ENCODE assay signal across 8 mouse cellular contexts in the genomic region with DNA sequence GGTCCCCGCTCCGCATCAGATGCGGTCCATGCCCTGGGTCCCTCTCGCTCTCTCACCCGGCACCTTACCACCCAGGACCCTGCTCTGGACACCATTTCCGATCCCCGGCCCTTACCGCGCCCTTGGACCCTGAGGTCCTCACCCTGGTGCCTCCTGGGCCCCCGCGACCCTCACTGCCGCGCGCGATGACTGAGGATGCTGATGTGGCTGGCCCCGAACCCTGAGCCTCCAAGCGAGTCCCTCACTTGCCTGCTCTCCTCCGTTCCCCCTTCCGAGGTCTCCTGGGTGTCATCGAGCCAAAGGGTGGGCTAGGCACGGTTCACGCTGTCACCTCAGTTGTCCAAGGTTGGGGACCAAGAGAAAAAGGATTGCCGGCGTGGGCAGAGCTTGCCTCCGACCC. TPM values are rescaled to one million over a fixed set of nuclear protein-coding genes. Genes with fewer than 3 reads are reported as not detected.
DNase-seq lines count a peak whose midpoint lies in the region; ATAC-seq and TF ChIP-seq lines count a peak whose summit lies in the region.

No protein-coding gene starts in this region.

- WGBS in thymus, adult 2 months: 48% methylated on average over 25 of the region's 25 CpGs
- 29% methylated on average over 25 of the region's 25 CpGs for WGBS in liver, embryonic 11.5 days
- 30% methylated on average over 25 of the region's 25 CpGs for WGBS in stomach, postnatal 0 days

- H3K4me2 ChIP-seq in liver, embryonic 11.5 days: peak overlapping the region; percentile 87
- peak overlapping the region; percentile 80 for H3K4me2 ChIP-seq in stomach, postnatal 0 days (replicated peaks; ENCODE audit: low read depth)

- intact Hi-C loops in heart, postnatal 14 days (cut with DNase I): no loop called here

- no peaks in the 10 kb centered on the region for H3K36me3 ChIP-seq in thymus, adult 2 months (ENCODE audit: control insufficient read depth, insufficient read depth, low read length)
- no peaks in the 10 kb centered on the region for H3K36me3 ChIP-seq in liver, embryonic 11.5 days (ENCODE audit: control insufficient read depth, insufficient read depth, low read length)
- H3K36me3 ChIP-seq in stomach, postnatal 0 days (ENCODE audit: control insufficient read depth, insufficient read depth, low read length): no peaks in the 10 kb centered on the region

- peaks cover 8% of the 10 kb centered on the region; the same call in 1 of the 2 replicates for H3K27me3 ChIP-seq in thymus, adult 2 months (ENCODE audit: control insufficient read depth, insufficient read depth, low read length)
- peaks cover 23% of the 10 kb centered on the region for H3K27me3 ChIP-seq in liver, embryonic 11.5 days (replicated peaks; ENCODE audit: control insufficient read depth, insufficient read depth, low read length)
- H3K27me3 ChIP-seq in stomach, postnatal 0 days (ENCODE audit: control insufficient read depth, insufficient read depth, low read length): 0 out of 2 replicates have a peak, but pooled peaks cover 2% of the 10 kb centered on the region

- H3K9me3 ChIP-seq in liver, embryonic 11.5 days (ENCODE audit: control insufficient read depth, low read length): no peaks in the 10 kb centered on the region
- H3K9me3 ChIP-seq in stomach, postnatal 0 days (ENCODE audit: control insufficient read depth, low read length): no peaks in the 10 kb centered on the region

- no peak for TF ChIP-seq CTCF in thymus, adult 2 months (IDR thresholded peaks at IDR 0.05; ENCODE audit: borderline replicate concordance, control insufficient read depth, extremely low read depth, insufficient read depth, low read length, poor library complexity)
- no peak for TF ChIP-seq CTCF in stomach, postnatal 0 days (IDR thresholded peaks at IDR 0.05; ENCODE audit: low read depth)

- no peak for TF ChIP-seq EP300 in stomach, postnatal 0 days (optimal IDR thresholded peaks at IDR 0.05)

- peak overlapping the region; percentile 65 for H3K4me3 ChIP-seq in thymus, adult 2 months (ENCODE audit: control insufficient read depth, insufficient read depth, low read length)
- peak overlapping the region; percentile 62 for H3K4me3 ChIP-seq in liver, embryonic 11.5 days (ENCODE audit: low read depth, low read length)
- H3K4me3 ChIP-seq in stomach, postnatal 0 days (ENCODE audit: low read depth, low read length): peak overlapping the region; percentile 64

- peaks cover 6% of the 10 kb centered on the region; the same call in 1 of the 2 replicates for H3K4me1 ChIP-seq in thymus, adult 2 months (replicated peaks; ENCODE audit: control insufficient read depth, insufficient read depth, low read length)
- peaks cover 6% of the 10 kb centered on the region; the same call in 1 of the 2 replicates for H3K4me1 ChIP-seq in liver, embryonic 11.5 days (replicated peaks; ENCODE audit: control insufficient read depth, insufficient read depth, low read length)
- H3K4me1 ChIP-seq in stomach, postnatal 0 days (replicated peaks; ENCODE audit: control insufficient read depth, insufficient read depth): no peaks in the 10 kb centered on the region

- 0 out of 2 replicates have a peak, but pooled peaks have one; percentile 4 for TF ChIP-seq POLR2A in thymus, adult 2 months (IDR thresholded peaks at IDR 0.05; ENCODE audit: control insufficient read depth, extremely low read depth, insufficient read depth, low read length, poor library complexity)

- no peak overlapping the region for H3K27ac ChIP-seq in thymus, adult 2 months (ENCODE audit: control insufficient read depth, insufficient read depth, low read length)
- H3K27ac ChIP-seq in liver, embryonic 11.5 days (ENCODE audit: low read depth, low read length): no peak overlapping the region
- H3K27ac ChIP-seq in stomach, postnatal 0 days (replicated peaks): 0 out of 2 replicates have a peak overlapping the region, but pooled peaks have one; percentile 24

- DNase-seq in heart, adult 11 months: peak; percentile 95
- DNase-seq in heart, postnatal 14 days: no peak
- DNase-seq in thymus, adult 2 months: no peak
- no peak for DNase-seq in thymus, postnatal 4 days
- no peak for DNase-seq in liver, embryonic 11.5 days (ENCODE audit: low spot score)
- no peak for DNase-seq in stomach, postnatal 0 days (ENCODE audit: low spot score)
- DNase-seq in cerebellum, adult 18-20 months: no peak
- DNase-seq in thymus, postnatal 10 days (ENCODE audit: low spot score in 2 of 2): no peak

- no peak for ATAC-seq in liver, embryonic 11.5 days (replicated peaks; ENCODE audit: low FRiP score)
- 0 out of 2 replicates have a peak, but pooled peaks have one; percentile 2 for ATAC-seq in stomach, postnatal 0 days (ENCODE audit: low FRiP score, low TSS enrichment)

- H3K9ac ChIP-seq in liver, embryonic 11.5 days (ENCODE audit: low read depth, low read length): peak overlapping the region; percentile 36
- peak overlapping the region; percentile 69 for H3K9ac ChIP-seq in stomach, postnatal 0 days (ENCODE audit: low read length)

RNA-seq across cellular contexts. Expression of gene Adap2, which starts 0.6 kb away (rescaled TPM):
- total RNA-seq in heart, postnatal 14 days (2021): 10 to 100 TPM; 16.9 to 17.6 TPM
- 4.5 and 5.1 TPM in 2 replicates for polyA plus RNA-seq in thymus, adult 2 months (2012; rRNA removed)
- 2.6 and 2.7 TPM in 2 replicates for polyA plus RNA-seq in liver, embryonic 11.5 days (2014; fragmentation: Nextera tagmentation; extraction: Ambion mirVana)
- 3.6 and 5.4 TPM in 2 replicates for polyA plus RNA-seq in stomach, postnatal 0 days (2015; fragmentation: Nextera tagmentation; extraction: Ambion mirVana)

RNA-seq across cellular contexts. Expression of gene Tefm, which starts 12.5 kb away (rescaled TPM):
- total RNA-seq in heart, postnatal 14 days (2021): 10 to 100 TPM; 24.4 to 24.8 TPM
- polyA plus RNA-seq in thymus, adult 2 months (2012; rRNA removed): 5.1 and 6.8 TPM in 2 replicates
- polyA plus RNA-seq in liver, embryonic 11.5 days (2014; fragmentation: Nextera tagmentation; extraction: Ambion mirVana): 31.9 and 35.2 TPM in 2 replicates
- polyA plus RNA-seq in stomach, postnatal 0 days (2015; fragmentation: Nextera tagmentation; extraction: Ambion mirVana): 18.6 and 20.5 TPM in 2 replicates

RNA-seq across cellular contexts. Expression of gene Rnf135, which starts 29.1 kb away (rescaled TPM):
- 1 to 10 TPM; 7.1 to 7.4 TPM for total RNA-seq in heart, postnatal 14 days (2021)
- 4.3 and 4.9 TPM in 2 replicates for polyA plus RNA-seq in thymus, adult 2 months (2012; rRNA removed)
- 5.7 and 5.9 TPM in 2 replicates for polyA plus RNA-seq in liver, embryonic 11.5 days (2014; fragmentation: Nextera tagmentation; extraction: Ambion mirVana)
- 7.5 and 8.8 TPM in 2 replicates for polyA plus RNA-seq in stomach, postnatal 0 days (2015; fragmentation: Nextera tagmentation; extraction: Ambion mirVana)

RNA-seq across cellular contexts. Expression of gene Rhot1, which starts 54.3 kb away (rescaled TPM):
- total RNA-seq in heart, postnatal 14 days (2021): 10 to 100 TPM; 61.8 to 65.3 TPM
- polyA plus RNA-seq in thymus, adult 2 months (2012; rRNA removed): 11.7 and 13.7 TPM in 2 replicates
- 49.4 and 54.7 TPM in 2 replicates for polyA plus RNA-seq in liver, embryonic 11.5 days (2014; fragmentation: Nextera tagmentation; extraction: Ambion mirVana)
- 28.4 and 30.4 TPM in 2 replicates for polyA plus RNA-seq in stomach, postnatal 0 days (2015; fragmentation: Nextera tagmentation; extraction: Ambion mirVana)
